Mouse (Mus musculus) thymus, postnatal 0 days (tissue): ENCODE data around the gene Gopc. TPM values are rescaled to one million over a fixed set of nuclear protein-coding genes. Genes with fewer than 3 reads are reported as not detected.
"Not testable (repeated sequence)": the region's sequence is repeated elsewhere in the genome, so short reads cannot be mapped to it uniquely, and the experiment has no call there.

Experiments
- DNase-seq: peaks from one replicate; pipeline ENCODE4 v3.0.0-alpha.2; 2015; ENCODE audit warnings: low spot score
- polyA plus RNA-seq: library from polyadenylated mRNA; unstranded; fragments of >200 nt; fragmentation: Nextera tagmentation; extraction: Ambion mirVana; gene quantifications from 2 replicates; pipeline ENCODE4 v1.2.1, GENCODE M21; 2015

Gopc gene
- polyA plus RNA-seq, 1 experiment from 2014 or later: 12.3 TPM

GRCm38 (mm10) chr10:52302271-52302670, 79.7 kb downstream of the Gopc start:
- no peak for DNase-seq

GRCm38 (mm10) chr10:52301766-52302165, 80.2 kb downstream of the Gopc start:
- no peak for DNase-seq

- not testable (repeated sequence) for DNase-seq
These were observed 83.4 kb downstream of the Gopc start for GRCm38 (mm10) chr10:52298568-52298967.

GRCm38 (mm10) chr10:52295934-52296333, 86.0 kb downstream of the Gopc start:
- DNase-seq: no peak

DNA sequence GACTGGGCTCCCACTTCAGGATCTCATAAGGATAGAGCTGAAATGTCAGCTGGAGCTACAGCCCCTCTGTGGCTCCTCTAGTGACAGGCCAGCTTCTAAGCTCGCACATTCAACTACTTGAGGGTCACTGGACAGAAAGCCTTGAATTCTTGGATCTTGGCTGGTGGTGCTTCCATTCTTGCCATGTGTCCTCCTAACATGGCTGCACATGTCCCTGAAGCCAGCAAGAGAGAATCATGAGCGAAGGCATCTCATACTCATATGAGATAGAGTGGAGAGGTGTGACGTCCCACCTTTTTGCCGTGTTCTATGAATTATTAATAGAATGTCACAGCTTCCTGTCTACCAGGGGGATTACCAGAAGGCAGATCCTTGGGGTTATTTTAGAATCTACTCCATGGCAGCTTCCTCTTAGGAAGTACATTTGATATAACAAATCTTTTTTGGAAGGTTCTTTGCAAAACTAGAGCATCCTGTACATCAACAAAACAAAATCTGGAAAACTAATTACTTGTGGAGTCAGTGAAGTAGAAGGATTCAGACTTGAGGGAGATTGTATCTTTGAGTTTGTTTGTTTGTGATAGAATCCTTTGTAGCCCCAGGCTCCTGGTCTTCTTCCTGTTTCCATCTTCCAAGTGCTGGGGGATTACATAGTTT, 87.9 kb downstream of the Gopc start:
- DNase-seq: no peak

GRCm38 (mm10) chr10:52292391-52292790, 89.5 kb downstream of the Gopc start:
- not testable (repeated sequence) for DNase-seq

GRCm38 (mm10) chr10:52289261-52289660, 92.7 kb downstream of the Gopc start:
- no peak for DNase-seq

GRCm38 (mm10) chr10:52287852-52288533, 93.9 kb downstream of the Gopc start:
- DNase-seq: no peak

Other genes with a start within 250 kb of the Gopc start
- gene Ros1, start 186.9 kb downstream of the Gopc start, polyA plus RNA-seq: not detected in 2 replicates
- gene Dcbld1, start 148.5 kb downstream of the Gopc start, polyA plus RNA-seq: 3.5 and 3.7 TPM in 2 replicates
- not detected in 2 replicates for gene Gm26741, start 23.4 kb downstream of the Gopc start, polyA plus RNA-seq
- gene Nepn, start 6.8 kb upstream of the Gopc start, polyA plus RNA-seq: 0.07 and 0.09 TPM in 2 replicates
- gene Nus1, start 35.4 kb upstream of the Gopc start, polyA plus RNA-seq: 8.3 and 11.0 TPM in 2 replicates